Mouse (Mus musculus): ENCODE results near the gene Tmem234.

DNA sequence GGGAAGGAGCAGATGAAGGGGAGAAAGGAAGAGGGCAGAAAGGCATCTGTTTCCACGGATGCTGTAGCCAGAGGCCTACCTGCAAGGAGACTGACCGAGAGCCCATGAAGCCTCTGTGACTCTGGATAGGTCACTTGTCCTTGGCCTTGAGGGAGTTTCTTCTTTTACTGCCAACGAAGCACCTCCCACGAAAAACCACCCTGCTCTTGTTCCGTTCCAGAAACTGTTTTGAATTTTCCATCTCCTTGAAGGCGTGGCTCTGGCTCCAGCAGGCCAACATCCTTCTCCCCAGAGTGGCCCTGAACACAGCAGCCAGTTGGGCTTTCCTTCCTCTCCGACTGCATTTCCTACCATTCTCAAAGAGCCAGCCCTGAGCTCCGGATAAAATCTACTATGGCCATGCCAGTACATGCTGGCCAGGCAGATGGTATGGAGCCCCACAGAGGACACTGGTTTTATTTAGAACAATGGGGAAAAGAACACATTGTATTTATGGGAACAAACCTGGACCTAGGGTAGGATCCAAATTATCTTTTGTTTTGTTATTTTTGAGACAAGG is 20.9 kb downstream of the Tmem234 start:
- TF ChIP-seq POLR2A (IDR thresholded peaks at IDR 0.05; ENCODE audit: insufficient read depth, low read depth, low read length) (peak; percentile 93), CTCF (IDR thresholded peaks at IDR 0.05) (no peak)

Data from heart, adult 2 months (tissue).